Mouse (Mus musculus) limb, embryonic 12.5 days (tissue): ENCODE measurements around the gene Mrpl24. TPM values are rescaled to one million over a fixed set of nuclear protein-coding genes. Genes with fewer than 3 reads are reported as not detected.

Experiments used
- ATAC-seq: fragments of 200-750 bp; cut with Nextera tagmentation; 2 replicates; pipeline ENCODE4 v1.8.0; 2017; ENCODE audit warnings: low read depth, moderate TSS enrichment; ENCODE audit not compliant: insufficient number of reproducible peaks, insufficient read depth, low FRiP score, low TSS enrichment
- H3K27ac ChIP-seq: fragments of 300-500 bp; sonication (generic); 2 replicates; pipeline ENCODE4 v1.5.1; 2016; ENCODE audit warnings: mild to moderate bottlenecking, moderate library complexity
- H3K27me3 ChIP-seq: fragments of 300-500 bp; sonication (generic); 2 replicates; pipeline ENCODE4 v1.6.1; 2016; ENCODE audit warnings: mild to moderate bottlenecking, moderate library complexity
- H3K36me3 ChIP-seq: fragments of 300-500 bp; sonication (generic); 2 replicates; pipeline ENCODE4 v1.6.1; 2016; ENCODE audit warnings: mild to moderate bottlenecking, moderate library complexity
- H3K4me1 ChIP-seq: fragments of 300-500 bp; sonication (generic); replicated peaks from 2 replicates; pipeline ENCODE4 v1.6.1; 2016
- H3K4me2 ChIP-seq: fragments of 300-500 bp; sonication (generic); 2 replicates; pipeline ENCODE4 v1.6.1; 2016; ENCODE audit warnings: mild to moderate bottlenecking, moderate library complexity
- H3K4me3 ChIP-seq: fragments of 300-500 bp; sonication (generic); replicated peaks from 2 replicates; pipeline ENCODE4 v1.5.1; 2016; ENCODE audit warnings: mild to moderate bottlenecking
- H3K9ac ChIP-seq: fragments of 300-500 bp; sonication (generic); replicated peaks from 2 replicates; pipeline ENCODE4 v1.6.1; 2016; ENCODE audit warnings: mild to moderate bottlenecking, moderate library complexity
- H3K9me3 ChIP-seq: fragments of 300-500 bp; sonication (generic); 2 replicates; pipeline ENCODE4 v1.6.1; 2016; ENCODE audit warnings: mild to moderate bottlenecking, moderate library complexity
- WGBS: fragments of 180-500 bp; shearing (Covaris S2); methylation state at CpG from one replicate; pipeline ENCODE4 v1.1.7; 2016; 5-methylcytosine and 5-hydroxymethylcytosine counted together
- polyA plus RNA-seq: library from polyadenylated mRNA; unstranded; fragments of >200 nt; fragmentation: Nextera tagmentation; extraction: Ambion mirVana; gene quantifications from 2 replicates; pipeline ENCODE4 v1.2.1, GENCODE M21; 2016

Mrpl24 gene
- polyA plus RNA-seq, 1 experiment from 2014 or later = 85.9 TPM

DNA sequence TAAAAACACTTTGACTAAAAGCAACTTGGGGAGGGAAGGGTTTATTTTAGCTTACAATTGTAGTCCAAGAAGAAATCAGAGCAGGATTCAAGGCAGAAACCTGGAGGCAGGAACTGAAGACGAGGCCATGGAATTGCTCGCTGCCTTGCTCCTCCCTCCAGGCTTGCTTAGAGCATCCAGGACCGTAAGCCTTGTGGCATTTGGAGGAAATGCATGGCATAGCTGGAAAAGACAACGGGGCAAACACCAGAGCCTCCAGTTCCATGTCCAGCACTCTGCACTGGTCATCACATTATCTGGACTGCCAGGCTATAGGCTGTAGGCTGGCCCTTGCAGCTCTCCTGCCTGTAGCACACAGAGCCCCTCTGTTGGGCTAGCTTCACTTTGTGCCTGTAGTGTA is 15.2 kb downstream of the Mrpl24 start:
- no peak for ATAC-seq
- Histone ChIP-seq H3K4me2 (no peak overlapping the region), H3K27ac (no peak overlapping the region), H3K9me3 (no peaks in the 10 kb centered on the region), H3K27me3 (no peaks in the 10 kb centered on the region), H3K9ac (no peak overlapping the region), H3K4me3 (no peak overlapping the region), H3K4me1 (peaks cover 20% of the 10 kb centered on the region), H3K36me3 (peaks cover 76% of the 10 kb centered on the region)
- WGBS = 81% methylated on average over 4 of the region's 4 CpGs

- Histone ChIP-seq H3K9me3 (no peaks in the 10 kb centered on the region), H3K36me3 (peaks cover 83% of the 10 kb centered on the region), H3K4me3 (no peak overlapping the region), H3K27ac (0 out of 2 replicates have a peak overlapping the region, but pooled peaks have one; percentile 1), H3K27me3 (no peaks in the 10 kb centered on the region), H3K4me2 (no peak overlapping the region), H3K9ac (no peak overlapping the region), H3K4me1 (peaks cover 19% of the 10 kb centered on the region)
- WGBS = 87% methylated on average over 4 of the region's 4 CpGs
- no peak for ATAC-seq
These were observed 15.9 kb downstream of the Mrpl24 start for GRCm38 (mm10) chr3:87935201-87935600.

- H3K4me1 ChIP-seq = peaks cover 19% of the 10 kb centered on the region
- ATAC-seq = 0 out of 2 replicates have a peak, but pooled peaks have one; percentile 32
- H3K4me2 ChIP-seq = no peak overlapping the region
- no peak overlapping the region for H3K9ac ChIP-seq
- peaks cover 88% of the 10 kb centered on the region for H3K36me3 ChIP-seq
- WGBS = 97% methylated on average over 2 of the region's 2 CpGs
- no peak overlapping the region for H3K27ac ChIP-seq
- no peaks in the 10 kb centered on the region for H3K27me3 ChIP-seq
- no peaks in the 10 kb centered on the region for H3K9me3 ChIP-seq
- H3K4me3 ChIP-seq = 0 out of 2 replicates have a peak overlapping the region, but pooled peaks have one; percentile 3
These were observed 16.5 kb downstream of the Mrpl24 start for GRCm38 (mm10) chr3:87935776-87936175.

DNA sequence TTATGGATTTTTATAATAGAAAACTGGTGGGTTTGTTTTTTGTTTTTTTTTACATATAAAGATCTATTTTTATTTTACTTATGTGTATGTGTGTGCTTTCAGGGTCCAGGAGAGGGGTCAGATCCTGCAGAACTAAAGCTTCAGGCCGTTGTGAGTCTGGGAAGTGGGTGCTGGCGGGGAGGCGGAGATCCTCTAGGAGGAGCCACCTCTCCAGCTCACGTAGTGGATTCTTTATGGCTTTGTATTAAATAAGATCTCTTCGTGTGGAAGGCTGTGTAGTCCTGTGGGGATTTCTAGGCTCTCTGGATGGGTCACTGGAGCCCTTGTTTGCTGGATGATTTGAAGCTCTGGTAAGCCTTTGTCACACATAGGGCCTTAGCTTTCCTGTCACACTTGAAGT is 21.3 kb downstream of the Mrpl24 start:
- 74% methylated on average over 5 of the region's 5 CpGs for WGBS
- Histone ChIP-seq H3K4me3 (no peak overlapping the region), H3K9me3 (no peaks in the 10 kb centered on the region), H3K9ac (no peak overlapping the region), H3K4me1 (peaks cover 25% of the 10 kb centered on the region), H3K36me3 (peaks cover 69% of the 10 kb centered on the region), H3K27me3 (no peaks in the 10 kb centered on the region), H3K4me2 (no peak overlapping the region), H3K27ac (no peak overlapping the region)
- ATAC-seq = no peak

GRCm38 (mm10) chr3:87942471-87942870 is 23.2 kb downstream of the Mrpl24 start:
- no peak for ATAC-seq
- H3K4me1 ChIP-seq = peaks cover 39% of the 10 kb centered on the region
- no peak overlapping the region for H3K4me3 ChIP-seq
- peaks cover 53% of the 10 kb centered on the region for H3K36me3 ChIP-seq
- no peaks in the 10 kb centered on the region for H3K9me3 ChIP-seq
- H3K9ac ChIP-seq = no peak overlapping the region
- no peaks in the 10 kb centered on the region for H3K27me3 ChIP-seq
- no peak overlapping the region for H3K4me2 ChIP-seq
- WGBS = 89% methylated on average over 2 of the region's 2 CpGs
- H3K27ac ChIP-seq = no peak overlapping the region

- WGBS = 47% methylated on average over 7 of the region's 7 CpGs
- ATAC-seq = no peak
- Histone ChIP-seq H3K27me3 (no peaks in the 10 kb centered on the region), H3K4me2 (no peak overlapping the region), H3K4me3 (no peak overlapping the region), H3K9me3 (no peaks in the 10 kb centered on the region), H3K4me1 (peaks cover 47% of the 10 kb centered on the region), H3K36me3 (peaks cover 41% of the 10 kb centered on the region), H3K9ac (no peak overlapping the region), H3K27ac (no peak overlapping the region)
These were observed 24.3 kb downstream of the Mrpl24 start for GRCm38 (mm10) chr3:87943586-87943985.

- peak overlapping the region; percentile 8; the same call in 1 of the 2 replicates for H3K9ac ChIP-seq
- no peak for ATAC-seq
- WGBS = 19% methylated on average over 4 of the region's 4 CpGs
- H3K9me3 ChIP-seq = no peaks in the 10 kb centered on the region
- H3K4me2 ChIP-seq = 0 out of 2 replicates have a peak overlapping the region, but pooled peaks have one; percentile 82
- peaks cover 54% of the 10 kb centered on the region for H3K4me1 ChIP-seq
- peak overlapping the region; percentile 96 for H3K27ac ChIP-seq
- no peaks in the 10 kb centered on the region for H3K27me3 ChIP-seq
- no peak overlapping the region for H3K4me3 ChIP-seq
- peaks cover 27% of the 10 kb centered on the region for H3K36me3 ChIP-seq
These were observed 25.7 kb downstream of the Mrpl24 start for GRCm38 (mm10) chr3:87944838-87945600.

GRCm38 (mm10) chr3:87945781-87946540 is 26.7 kb downstream of the Mrpl24 start:
- H3K36me3 ChIP-seq = peaks cover 18% of the 10 kb centered on the region
- 8% methylated on average over 12 of the region's 12 CpGs for WGBS
- peak overlapping the region; percentile 40; the same call in 1 of the 2 replicates for H3K9ac ChIP-seq
- no peaks in the 10 kb centered on the region for H3K9me3 ChIP-seq
- H3K4me2 ChIP-seq = peak overlapping the region; percentile 82
- peak overlapping the region; percentile 96 for H3K27ac ChIP-seq
- ATAC-seq = no peak
- peak overlapping the region; percentile 15; the same call in 1 of the 2 replicates for H3K4me3 ChIP-seq
- no peaks in the 10 kb centered on the region for H3K27me3 ChIP-seq
- peaks cover 62% of the 10 kb centered on the region for H3K4me1 ChIP-seq

DNA sequence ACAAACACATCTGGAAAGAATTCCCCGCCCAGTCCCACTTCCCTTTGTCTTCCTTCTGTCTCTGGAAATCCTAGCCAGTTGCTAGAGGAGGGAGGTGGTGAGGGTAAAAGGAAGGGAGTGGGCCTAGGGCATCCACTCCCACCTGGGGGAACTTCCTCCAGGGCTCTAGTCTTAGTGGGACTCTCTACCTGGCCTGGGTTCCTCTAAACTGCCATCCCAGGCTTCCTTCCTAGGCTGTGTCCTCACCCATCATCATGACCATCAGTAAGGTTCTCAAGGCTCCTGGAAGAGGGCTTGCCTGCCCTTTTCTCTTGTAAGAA is 27.2 kb downstream of the Mrpl24 start:
- Histone ChIP-seq H3K9ac (peak overlapping the region; percentile 40; the same call in 1 of the 2 replicates), H3K27me3 (no peaks in the 10 kb centered on the region), H3K4me1 (peaks cover 68% of the 10 kb centered on the region), H3K27ac (peak overlapping the region; percentile 96), H3K4me2 (peak overlapping the region; percentile 82), H3K9me3 (no peaks in the 10 kb centered on the region), H3K4me3 (peak overlapping the region; percentile 68; the same call in 1 of the 2 replicates), H3K36me3 (peaks cover 12% of the 10 kb centered on the region)
- WGBS = 9% methylated on average over 1 of the region's 1 CpGs
- ATAC-seq = no peak

DNA sequence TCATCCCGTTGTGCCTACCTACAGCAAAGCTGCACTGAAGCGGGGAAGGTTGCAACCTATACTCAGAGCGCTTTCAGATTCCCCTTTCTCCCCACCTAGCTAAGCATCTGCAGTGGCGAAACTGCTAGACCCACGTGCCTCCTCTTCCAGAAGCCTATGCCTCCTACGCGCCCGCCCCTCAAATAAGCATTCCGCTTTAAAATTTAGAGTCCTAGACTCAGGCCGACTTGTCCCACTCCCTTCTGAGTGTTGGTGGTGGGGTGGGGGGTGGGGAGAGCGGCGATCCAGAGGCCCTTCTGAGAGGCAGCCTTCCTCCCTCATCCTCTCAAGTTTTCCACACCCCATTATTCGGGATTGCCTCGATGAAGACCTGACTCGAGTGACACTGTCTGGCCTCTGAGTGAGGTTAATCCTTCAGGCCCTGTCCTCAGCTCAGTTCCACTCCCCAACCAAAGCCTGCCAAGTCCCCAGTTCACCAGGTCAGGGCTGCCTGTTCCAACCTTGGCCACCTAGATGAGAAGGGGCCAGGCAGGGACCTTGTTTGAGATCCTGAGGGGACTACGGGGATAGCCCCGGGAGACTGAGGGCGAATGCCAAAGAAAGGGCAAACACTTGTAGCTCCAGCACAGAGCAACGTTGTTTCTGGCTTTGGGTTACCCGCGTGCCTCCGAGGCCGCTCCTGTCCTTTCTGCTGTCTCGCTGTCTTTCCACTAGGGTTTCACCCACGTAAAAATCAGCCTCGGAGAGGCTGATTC is 27.9 kb downstream of the Mrpl24 start:
- WGBS = 2% methylated on average over 26 of the region's 26 CpGs

DNA sequence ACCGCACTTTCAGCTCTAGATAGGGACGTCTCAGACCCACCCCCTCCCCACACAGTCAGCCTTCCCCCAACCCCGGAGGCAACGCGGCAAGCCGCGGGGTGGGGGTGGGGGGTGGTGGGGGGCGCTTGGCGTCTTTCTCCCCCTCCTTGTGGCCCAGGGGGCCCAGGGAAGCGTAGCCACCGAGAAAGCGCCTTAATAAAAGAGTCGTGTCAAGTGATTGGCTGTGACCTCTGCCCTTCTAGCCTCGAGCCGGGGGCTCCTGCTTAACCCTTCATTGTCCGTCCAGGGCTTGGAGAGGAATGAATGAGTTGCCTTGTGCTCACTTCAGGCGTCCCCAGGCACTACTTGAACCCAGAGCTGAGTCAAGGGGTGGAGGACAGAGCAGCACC is 28.5 kb downstream of the Mrpl24 start:
- ATAC-seq = no peak
- peaks cover 81% of the 10 kb centered on the region for H3K4me1 ChIP-seq
- H3K9me3 ChIP-seq = no peaks in the 10 kb centered on the region
- peaks cover 12% of the 10 kb centered on the region for H3K36me3 ChIP-seq
- peak overlapping the region; percentile 68 for H3K4me3 ChIP-seq
- H3K27ac ChIP-seq = peak overlapping the region; percentile 96
- peak overlapping the region; percentile 82 for H3K4me2 ChIP-seq
- H3K27me3 ChIP-seq = no peaks in the 10 kb centered on the region
- WGBS = under 1% methylated on average over 17 of the region's 17 CpGs
- peak overlapping the region; percentile 78 for H3K9ac ChIP-seq

More for the DNA sequence above, 27.9 kb downstream of the Mrpl24 start:
- H3K4me2 ChIP-seq = peak overlapping the region; percentile 82
- peak overlapping the region; percentile 68 for H3K4me3 ChIP-seq
- peak overlapping the region; percentile 96 for H3K27ac ChIP-seq
- no peak for ATAC-seq
- no peaks in the 10 kb centered on the region for H3K27me3 ChIP-seq
- peak overlapping the region; percentile 78 for H3K9ac ChIP-seq
- peaks cover 11% of the 10 kb centered on the region for H3K36me3 ChIP-seq
- peaks cover 75% of the 10 kb centered on the region for H3K4me1 ChIP-seq
- H3K9me3 ChIP-seq = no peaks in the 10 kb centered on the region
